Mouse (Mus musculus): ENCODE data around the gene Gng7.

Gene Gng7

GRCm38 (mm10) chr10:80967101-80967656 is 47.6 kb downstream of the Gng7 start:
- DNase-seq (ENCODE audit: low read depth, low spot score) = no peak

DNA sequence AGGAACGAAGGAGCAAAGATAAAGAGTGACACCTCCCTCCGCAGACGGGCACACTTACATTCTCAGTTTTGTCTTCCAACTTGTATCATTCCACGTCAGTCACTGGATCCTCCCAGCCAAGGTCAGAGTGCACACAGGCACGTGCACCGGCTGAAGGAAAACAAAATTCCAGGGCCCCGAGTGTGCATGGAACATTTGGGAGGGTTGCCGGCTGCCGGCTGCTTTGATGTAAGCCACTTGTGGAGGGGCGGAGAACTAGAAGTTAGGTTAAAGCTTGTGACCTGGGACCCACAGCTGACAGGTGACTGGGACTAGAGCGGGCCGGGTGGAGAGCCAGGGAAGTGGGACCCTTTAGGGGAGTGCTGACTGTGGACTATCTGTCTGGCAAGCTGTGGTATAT is 48.4 kb downstream of the Gng7 start:
- no peak for DNase-seq (ENCODE audit: low read depth, low spot score)

GRCm38 (mm10) chr10:80963031-80963975 is 51.4 kb downstream of the Gng7 start:
- no peak for DNase-seq (ENCODE audit: low read depth, low spot score)

DNA sequence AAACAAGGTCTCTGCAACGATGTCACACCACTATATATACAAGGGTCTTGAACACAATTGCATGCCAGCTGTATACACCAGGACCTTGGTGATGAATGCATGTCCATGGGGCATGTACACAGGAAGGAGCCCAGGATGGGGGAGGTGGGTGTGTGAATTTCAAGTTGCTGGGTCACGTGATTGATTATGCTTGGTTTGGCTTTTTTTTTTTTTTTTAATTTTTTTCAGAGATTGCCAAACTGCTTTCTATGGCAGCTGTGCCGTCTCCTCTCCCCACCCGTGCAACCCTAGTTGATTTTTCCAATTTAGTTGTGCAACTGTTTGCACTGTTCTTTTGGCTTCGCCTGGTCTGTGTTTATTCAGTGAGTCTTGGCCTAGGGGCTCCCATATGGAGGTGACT is 52.2 kb downstream of the Gng7 start:
- DNase-seq (ENCODE audit: low read depth, low spot score) = no peak

DNA sequence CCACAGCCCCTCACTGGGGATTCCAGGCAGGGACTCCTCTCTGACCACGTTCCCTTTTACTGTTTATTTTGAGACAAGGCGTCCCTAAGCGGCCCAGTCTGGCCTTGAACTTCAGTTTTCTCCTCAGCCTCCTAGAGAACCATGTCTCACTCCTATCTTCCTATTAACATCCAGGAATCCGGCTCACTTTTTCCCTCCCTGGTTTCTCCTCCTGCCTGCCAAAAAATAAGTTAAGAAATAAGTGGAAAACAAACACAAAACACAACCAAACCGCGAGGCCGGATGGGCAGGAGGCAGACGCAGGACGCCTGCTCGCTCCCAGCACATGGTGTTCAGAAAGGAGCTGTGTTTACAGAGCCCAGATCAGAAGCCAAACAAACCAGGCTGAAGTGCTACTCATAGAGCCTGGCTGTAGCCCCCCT is 52.7 kb downstream of the Gng7 start:
- no peak for DNase-seq (ENCODE audit: low read depth, low spot score)

DNA sequence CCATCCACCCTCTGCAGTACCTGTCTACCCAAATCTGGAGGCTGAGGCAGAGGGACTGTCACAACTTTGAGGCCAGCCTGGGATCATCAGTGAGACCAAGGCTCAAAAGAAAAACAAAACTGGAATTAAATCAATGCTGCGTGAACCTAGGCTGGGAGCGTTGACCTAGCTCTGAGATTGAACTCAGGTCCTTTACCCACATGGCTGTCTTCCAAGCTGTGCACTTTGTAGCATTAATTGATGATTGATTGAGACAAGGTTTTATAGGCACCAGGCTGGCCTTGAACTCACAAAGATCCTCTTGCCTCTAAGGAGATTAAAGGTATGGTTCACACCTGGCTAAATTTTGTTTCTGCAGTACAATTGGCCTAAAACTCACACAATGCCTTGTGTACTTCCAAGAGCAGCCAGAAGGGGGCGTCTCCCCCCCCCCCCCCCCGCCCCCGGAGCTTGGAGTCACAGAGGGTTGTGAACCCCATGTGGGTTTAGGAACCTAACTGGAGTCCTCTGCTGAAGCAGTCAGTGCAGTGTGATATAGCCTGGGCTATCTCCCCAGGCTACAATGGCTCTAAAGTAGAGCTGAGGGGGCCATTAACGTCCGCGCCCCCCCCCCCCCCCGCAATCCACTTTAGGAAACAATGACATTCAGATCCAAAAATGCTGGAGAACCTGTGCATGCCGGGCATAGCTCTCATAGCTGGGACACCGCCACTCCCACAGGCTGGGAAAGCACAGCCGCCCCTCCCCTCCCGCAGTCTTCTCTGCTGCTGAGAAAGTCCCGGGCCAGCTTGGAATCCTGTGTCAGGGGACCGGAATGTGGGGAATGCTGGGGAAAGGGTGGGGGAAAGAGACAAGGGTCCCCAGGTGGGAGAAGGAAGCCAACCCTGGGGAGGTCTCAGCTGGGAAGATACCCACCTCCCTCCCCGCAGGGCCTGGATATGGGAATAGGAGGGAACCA is 53.9 kb downstream of the Gng7 start:
- DNase-seq (ENCODE audit: low read depth, low spot score) = no peak

GRCm38 (mm10) chr10:80958979-80959637 is 55.6 kb downstream of the Gng7 start:
- no peak for DNase-seq (ENCODE audit: low read depth, low spot score)

- DNase-seq (ENCODE audit: low read depth, low spot score) = no peak
These were observed 57.0 kb downstream of the Gng7 start for GRCm38 (mm10) chr10:80957791-80958190.

DNA sequence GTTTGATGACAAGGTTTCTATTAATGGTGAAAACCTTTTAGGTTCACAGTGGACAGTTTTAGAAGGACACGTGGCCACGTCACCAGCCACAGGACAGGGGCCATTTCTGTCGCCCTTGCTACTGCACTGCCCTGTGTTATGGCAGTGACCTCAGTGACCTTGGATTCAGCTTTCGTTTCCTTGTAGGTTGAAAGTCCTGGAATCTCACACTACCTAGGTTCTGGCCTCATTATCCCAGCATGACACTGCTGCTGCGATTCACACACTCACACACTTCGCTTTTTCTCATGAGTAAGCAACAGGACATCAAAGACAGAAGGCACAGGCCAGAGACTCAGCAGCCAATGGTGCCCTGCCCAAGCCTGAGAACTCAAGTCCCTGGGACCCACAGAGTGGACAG is 57.8 kb downstream of the Gng7 start:
- DNase-seq (ENCODE audit: low read depth, low spot score) = no peak

GRCm38 (mm10) chr10:80956385-80956784 is 58.4 kb downstream of the Gng7 start:
- no peak for DNase-seq (ENCODE audit: low read depth, low spot score)

GRCm38 (mm10) chr10:80955536-80955935 is 59.2 kb downstream of the Gng7 start:
- DNase-seq (ENCODE audit: low read depth, low spot score) = no peak

- DNase-seq (ENCODE audit: low read depth, low spot score) = no peak
These were observed 59.9 kb downstream of the Gng7 start for GRCm38 (mm10) chr10:80954843-80955242.

- DNase-seq (ENCODE audit: low read depth, low spot score) = no peak
These were observed 60.3 kb downstream of the Gng7 start for GRCm38 (mm10) chr10:80954415-80954814.

DNA sequence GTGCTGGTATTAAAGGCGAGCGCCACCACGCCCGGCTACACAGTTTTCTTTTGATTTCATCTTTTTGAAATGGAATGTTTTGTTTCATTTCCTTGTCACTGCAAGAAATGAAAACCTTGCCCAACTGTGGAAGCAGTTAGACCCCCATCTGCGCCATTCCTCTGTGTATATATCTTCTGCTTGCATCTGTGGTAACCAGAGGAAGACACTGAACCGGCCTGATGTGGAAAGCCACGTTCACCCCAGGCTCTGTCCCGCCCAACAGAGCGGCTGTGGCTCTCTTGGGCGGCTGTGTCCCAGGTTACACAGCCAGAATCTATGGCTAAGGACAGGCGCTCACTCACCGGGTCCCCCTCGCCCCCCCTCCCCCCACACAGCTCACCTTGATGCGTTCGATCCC is 62.3 kb downstream of the Gng7 start:
- no peak for DNase-seq (ENCODE audit: low read depth, low spot score)

- no peak for DNase-seq (ENCODE audit: low read depth, low spot score)
These were observed 62.9 kb downstream of the Gng7 start for GRCm38 (mm10) chr10:80951761-80952390.

- DNase-seq (ENCODE audit: low read depth, low spot score) = no peak
These were observed 64.4 kb downstream of the Gng7 start for GRCm38 (mm10) chr10:80950314-80950713.

- DNase-seq (ENCODE audit: low read depth, low spot score) = no peak
These were observed 65.7 kb downstream of the Gng7 start for GRCm38 (mm10) chr10:80949081-80949480.

DNA sequence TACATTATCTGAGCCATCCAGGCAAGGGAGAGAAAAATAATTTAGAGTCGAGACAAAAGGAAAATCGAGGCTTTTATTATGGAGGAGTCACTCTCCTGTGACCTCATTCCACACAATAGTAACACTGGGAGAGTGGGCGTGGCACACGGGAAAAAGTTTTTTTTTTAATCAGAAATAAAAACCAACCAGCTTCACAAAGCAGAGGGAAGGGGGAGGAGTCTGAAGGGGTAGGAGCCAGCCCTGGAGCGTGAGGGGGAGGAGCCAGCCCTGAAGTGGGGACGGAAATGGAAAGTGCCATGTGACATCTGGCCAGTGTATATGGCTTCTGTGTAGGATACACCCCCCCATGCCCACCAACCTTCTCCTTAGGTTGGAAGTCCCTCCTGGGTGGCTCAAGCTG is 66.2 kb downstream of the Gng7 start:
- no peak for DNase-seq (ENCODE audit: low read depth, low spot score)

DNA sequence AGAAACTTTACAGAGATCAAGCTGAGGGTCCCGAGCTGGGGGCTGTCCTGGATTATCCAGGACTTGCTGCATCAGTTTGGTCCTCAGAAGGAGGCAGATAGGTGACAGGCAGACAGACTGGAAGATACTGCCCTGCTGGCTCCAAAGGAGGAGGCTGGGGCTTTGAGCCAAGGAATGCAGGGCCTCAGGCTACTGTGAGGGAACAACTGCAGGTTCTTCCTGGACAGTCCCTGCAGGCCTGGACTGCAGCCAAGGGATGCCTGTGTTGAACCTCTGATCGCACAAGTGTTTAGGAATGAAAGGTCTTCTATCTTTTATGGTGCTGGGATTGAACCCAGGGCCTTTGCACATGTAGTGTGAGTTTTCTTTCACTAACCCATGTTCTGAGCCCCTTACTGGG is 66.9 kb downstream of the Gng7 start:
- DNase-seq (ENCODE audit: low read depth, low spot score) = no peak

GRCm38 (mm10) chr10:80946684-80947437 is 67.9 kb downstream of the Gng7 start:
- DNase-seq (ENCODE audit: low read depth, low spot score) = no peak
